Mouse (Mus musculus) mesoderm, embryonic 11.5 days (tissue): ENCODE measurements around the gene Calm3.
A peak's percentile ranks its signal among the peaks of the same experiment; 100 is the strongest.

ENCODE experiments used
- DNase-seq: peaks from one replicate; pipeline ENCODE4 v3.0.0-alpha.2; 2012; ENCODE audit warnings: low read depth, low spot score

Gene Calm3

DNA sequence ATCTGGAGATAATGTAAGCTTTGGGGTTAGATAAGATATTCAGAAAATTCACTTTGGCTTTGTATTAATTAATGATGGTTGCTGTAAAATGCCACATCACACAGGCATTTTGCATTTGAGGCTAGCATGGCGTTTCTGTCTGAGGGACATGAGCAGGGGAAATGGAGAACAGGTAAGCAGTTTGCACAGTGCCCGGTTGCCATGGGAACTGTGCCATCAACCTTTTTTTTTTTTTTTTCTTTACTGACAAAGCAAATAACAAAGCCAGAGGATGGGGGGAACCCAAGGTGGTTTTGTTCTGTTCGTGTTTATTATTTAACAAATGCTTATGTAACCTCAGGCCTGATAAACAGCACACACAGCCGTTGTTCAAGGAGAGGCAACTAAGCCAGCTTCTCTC, 18.9 kb upstream of the Calm3 start:
- no peak for DNase-seq

GRCm38 (mm10) chr7:16940292-16940691, 16.4 kb upstream of the Calm3 start:
- DNase-seq, result no peak

DNA sequence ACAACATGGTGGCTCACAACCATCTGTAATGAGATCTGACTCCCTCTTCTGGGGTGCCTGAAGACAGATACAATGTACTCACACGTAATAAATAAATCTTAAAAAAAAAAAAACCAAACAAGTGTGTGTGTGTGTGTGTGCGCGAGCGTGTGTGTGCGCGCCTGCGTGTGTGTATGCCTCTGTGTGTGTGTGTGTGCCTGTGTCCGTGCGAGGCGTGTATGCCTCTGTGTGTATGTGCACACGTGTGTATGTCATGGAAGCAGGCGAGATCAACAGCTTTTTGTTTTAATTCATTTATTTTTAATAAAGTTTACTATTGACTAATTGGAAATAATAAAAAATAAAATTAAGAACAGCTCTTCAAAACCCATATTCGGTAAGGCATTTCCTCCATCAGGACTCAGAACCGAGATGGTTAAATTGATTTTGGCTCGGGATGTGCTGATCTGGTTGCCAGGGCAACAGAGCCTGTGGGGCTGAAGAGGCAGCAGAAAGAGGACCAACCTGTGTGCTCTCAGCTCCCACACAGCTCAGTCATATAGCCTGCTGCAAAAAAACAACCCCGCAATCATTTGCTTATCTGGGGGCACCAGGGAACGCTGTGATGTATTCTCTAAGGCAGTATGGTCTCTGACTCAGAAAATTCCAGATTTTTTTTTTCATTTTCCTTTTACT, 14.3 kb upstream of the Calm3 start:
- no peak for DNase-seq

DNA sequence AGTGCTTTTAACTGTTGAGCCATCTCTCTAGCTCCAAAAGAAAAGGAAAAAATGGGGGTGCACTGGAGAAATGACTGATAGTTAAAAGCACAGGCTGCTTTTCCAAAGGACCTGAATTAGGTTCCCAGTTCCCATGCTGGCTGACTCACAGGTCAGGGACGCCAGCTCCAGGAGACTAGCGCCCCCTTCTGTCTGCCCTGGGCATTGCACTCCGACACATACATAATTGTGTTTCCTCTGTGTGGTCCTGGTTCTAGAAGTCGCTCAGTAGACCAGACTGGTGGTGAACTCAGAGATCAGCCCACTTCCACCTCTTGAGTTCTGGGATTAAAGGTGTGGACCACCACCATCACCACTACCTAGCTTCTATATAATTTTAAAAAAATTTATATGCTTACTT, 13.4 kb upstream of the Calm3 start:
- DNase-seq, result no peak

- DNase-seq, result peak; percentile 56
Observed at GRCm38 (mm10) chr7:16932704-16933577, 9.0 kb upstream of the Calm3 start.

DNA sequence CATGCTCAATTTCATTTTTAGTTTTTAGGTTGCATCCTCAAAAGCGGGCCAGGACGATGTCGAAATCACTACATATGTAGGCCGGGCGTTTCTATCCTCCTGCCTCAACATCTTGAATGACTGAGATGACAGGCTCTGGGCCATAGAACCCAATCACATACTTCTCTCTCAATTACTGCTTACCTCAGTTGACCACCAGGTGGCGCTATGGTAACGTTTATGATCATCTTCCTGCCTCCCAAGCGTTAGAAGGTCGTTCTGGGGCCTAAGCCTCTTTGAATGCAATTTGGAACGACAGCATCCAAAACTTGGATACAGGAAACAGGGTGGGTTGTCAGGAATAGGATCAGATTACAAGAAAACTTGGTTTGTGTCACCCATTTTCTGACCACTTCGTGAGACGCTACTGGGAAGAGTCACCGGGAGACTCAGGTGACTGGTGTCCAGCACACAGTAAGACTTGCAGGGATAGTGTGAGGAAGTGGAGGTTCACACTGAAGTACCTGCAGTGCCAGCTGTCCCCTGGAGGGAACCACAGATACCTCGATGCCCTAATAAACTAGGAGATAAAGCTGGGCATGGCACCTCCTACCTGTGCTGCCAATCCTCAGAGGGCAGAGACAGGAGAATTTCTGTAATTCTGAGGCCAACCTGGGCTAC, 8.2 kb upstream of the Calm3 start:
- peak; percentile 93 for DNase-seq

DNA sequence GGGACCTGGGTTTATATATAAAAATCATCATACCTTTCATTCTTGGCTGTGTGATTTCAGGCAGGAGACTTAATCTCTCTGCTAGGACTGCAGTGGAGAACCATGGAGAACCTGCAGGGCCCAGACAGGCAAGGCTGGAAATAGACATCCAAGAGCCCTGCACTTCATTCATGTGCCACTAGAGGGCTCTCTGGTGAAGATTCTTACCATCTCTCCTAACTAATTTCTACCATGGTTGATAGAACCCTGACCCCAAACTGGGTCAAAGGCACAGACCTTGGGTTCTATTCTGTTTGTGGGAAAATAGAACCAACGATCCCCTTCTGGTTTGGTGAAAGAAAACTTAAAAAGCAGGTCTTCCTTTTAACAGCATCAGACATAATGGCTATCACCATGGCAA, 6.9 kb upstream of the Calm3 start:
- peak; percentile 77 for DNase-seq

DNA sequence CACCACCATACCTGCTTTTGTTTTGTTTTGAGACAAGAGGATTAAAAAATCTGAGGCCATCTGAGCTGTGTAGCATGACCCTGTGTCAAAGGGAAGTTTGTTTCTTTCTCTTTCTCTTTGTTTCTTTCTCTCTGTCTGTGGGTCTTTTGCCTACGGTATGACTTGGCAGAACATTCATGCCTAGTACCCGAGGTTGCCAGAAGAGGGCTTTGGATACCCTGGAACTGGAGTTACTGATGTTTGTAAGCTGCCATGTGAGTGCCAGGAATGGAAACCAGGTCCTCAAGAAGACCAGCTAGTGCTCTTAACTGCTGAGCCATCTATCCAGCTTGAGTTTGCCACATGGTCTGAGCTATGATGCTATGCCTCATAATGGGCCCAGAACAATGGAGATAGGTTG, 4.4 kb upstream of the Calm3 start:
- no peak for DNase-seq

DNA sequence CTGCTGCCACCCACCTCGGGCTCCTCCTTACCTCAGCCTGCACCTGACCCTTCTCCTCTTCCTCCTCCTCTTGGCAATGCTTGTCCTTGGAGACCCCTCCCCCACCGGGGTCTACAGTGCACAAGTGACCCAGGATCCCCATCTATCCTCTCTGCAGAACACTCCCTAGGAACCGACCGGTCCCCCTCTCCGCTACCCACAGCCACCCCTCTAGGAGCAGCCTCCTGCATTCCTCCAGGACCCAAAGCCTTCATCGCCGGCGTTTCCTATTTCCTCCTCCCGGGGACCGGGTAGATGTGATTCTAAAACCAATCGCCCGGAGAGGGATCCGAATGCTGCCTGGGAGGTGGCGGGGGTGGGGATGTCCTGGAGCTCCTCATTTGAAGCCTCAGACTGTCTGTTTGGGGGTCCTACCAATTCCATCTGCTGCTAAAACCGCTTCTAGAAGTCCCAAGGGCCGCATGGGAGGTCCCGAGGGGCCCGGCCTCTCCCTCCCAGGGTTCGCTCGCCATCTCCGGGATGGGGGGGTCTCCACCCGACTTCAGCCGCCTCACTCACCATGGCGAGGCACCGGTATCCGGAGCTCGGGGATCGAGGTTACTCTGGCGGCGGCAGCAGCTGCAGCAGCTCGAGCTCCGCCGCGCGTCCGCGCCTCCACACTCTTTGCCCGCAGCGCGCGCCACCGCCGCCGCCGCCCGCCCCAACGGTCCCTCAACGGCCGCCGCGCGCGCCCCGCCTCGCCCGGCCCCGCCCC, 454 bp downstream of the Calm3 start:
- DNase-seq, result no peak

- no peak for DNase-seq
Observed at GRCm38 (mm10) chr7:16922360-16922973, 1.4 kb downstream of the Calm3 start.

DNA sequence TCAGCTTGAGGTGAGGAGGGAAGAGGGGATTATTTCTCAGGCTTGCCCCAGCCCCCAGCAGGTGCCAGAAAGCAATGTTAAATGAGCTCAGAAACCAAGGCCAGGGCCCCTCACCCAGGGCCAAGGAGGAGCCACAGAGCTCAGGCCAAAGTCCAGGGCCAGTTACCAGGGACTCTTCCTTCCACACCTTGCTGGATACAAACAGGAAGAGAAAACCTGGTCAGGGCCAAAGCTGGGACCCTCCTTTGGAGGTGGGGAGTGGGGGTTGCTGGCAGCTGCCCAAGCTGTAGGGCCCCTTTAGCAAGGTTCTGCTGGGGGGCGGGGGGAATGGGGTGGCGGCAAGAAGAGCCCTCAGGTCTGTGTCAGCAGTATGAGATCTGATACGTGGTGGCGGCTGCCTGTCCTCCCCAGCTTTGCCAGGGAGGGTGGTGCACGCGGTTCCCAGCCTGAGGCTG, 2.0 kb downstream of the Calm3 start:
- DNase-seq, result no peak

- no peak for DNase-seq
Observed at GRCm38 (mm10) chr7:16920818-16921791, 2.8 kb downstream of the Calm3 start.

DNA sequence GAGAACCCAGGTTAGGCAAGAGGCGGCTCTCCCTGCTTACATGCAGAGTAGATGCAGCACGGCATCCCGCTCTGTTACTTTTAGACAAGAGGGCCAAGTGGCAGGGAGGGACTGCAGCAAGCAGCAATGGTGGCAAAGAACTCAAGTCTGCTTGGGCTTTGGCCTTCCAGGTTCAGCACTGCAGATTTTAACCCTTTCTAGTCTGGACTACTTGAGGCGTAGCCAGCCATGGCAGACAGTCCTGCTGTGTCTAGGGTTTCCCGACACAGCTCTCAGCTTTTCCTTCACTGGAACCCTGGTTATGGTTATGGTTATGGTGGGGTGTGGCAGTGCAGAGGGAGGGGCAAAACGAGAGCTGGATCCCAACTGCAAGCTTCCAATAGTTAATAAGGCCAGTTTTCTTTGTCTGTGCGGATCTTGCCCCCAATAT, 3.7 kb downstream of the Calm3 start:
- DNase-seq, result no peak

GRCm38 (mm10) chr7:16919395-16920149, 4.3 kb downstream of the Calm3 start:
- DNase-seq, result no peak

DNA sequence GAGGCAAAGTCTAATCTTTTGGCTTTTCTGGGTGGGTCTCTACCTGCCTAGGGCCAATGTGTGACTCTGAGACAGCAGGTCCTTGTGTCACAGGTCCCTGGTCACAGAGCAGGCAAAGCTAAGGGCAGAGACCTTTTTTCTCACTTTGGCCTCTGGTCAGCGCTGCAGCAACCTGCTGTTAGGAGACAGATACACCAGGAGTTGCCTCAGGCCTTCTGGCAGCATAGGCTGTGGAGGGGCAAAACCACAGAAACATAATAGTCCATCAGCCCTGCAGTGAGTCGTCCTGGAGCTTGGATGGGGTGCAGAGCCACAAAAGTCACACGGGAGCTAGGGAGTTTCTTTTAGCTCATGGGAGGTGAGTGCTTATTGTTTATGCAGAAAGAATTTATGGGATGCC, 5.2 kb downstream of the Calm3 start:
- no peak for DNase-seq

DNA sequence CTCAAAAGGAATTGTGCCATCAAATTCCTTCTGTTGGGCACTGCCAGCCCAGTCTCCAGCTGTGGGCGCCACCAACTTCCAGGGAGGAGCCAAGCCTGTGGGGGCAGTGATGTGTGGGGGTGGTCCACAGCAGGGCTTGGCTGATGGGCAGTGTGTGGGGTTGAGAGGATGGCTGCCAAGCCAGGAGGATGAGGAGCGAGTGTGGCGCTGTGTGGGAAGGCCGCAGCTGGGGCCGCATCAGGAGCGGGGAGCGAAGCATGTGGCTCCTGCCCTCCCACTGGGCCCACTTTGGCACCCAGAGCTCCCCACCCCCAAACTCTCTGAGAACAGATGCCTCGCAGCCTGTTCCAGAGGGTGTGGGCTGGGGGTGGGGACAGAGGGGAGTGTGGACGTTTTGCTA, 5.9 kb downstream of the Calm3 start:
- no peak for DNase-seq

GRCm38 (mm10) chr7:16917447-16917846, 6.5 kb downstream of the Calm3 start:
- DNase-seq, result no peak

- DNase-seq, result no peak
Observed at GRCm38 (mm10) chr7:16916342-16917265, 7.3 kb downstream of the Calm3 start.
